Mouse (Mus musculus): ENCODE data around the gene Mast4.

The Mast4 gene

DNA sequence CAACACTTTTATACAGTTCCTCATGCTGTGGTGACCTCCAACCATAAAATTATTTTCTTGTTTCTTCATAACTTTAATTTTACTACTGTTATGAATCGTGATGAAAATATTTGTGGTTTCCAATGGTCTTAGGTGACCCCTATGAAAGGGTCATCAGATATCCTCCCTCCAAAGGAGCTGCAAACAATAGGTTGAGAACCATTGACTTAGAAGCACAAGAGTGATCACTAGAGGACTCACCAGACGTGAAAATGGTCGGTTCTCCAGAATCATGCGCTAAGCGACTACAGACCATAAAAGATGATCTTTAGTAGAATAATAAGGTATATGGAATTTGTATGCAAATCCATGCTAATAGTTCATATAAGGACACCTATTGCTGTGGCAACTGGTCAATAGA, 644.1 kb downstream of the Mast4 start:
- no peak for DNase-seq (ENCODE audit: low spot score)

DNA sequence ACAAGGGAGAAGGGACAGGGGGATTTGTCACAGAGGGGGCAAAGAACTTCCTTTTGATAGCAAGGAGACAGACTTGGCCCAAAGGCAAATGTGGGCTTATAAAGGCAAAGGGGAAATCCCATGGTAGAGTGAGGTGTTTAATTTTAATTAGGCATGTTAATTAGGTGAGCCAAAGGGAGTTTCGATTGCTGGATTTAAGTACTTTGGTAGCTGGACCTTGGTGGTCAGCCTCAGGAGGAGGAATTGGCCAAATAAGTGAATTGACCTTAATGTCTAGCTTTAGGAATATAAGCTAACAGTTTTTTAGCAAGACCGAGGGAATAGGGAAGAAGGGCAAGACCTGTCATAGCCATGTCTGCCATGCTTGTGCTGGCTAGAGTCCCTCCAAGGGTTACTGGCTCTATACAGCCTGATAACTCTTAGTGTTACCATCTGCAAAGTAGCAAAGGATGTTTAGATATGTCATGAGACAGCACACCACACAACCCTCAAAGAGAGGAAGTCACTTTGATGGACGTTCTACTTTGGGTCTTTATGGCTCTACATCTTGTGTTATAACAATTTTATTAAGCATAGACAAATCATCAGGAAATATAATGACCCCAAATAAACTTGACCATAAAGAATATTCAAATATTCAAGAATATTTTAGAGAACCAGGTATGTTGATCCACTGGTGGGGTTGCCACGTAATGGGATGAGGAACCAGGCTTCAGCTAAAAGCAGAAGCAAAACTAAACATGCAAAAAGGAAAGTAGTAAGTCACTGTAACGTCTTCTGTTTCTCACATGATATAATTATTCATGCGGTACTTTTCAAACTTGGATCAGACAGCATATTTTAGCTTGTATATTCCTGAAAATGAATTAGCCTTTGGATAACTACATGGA, 644.9 kb downstream of the Mast4 start:
- DNase-seq (ENCODE audit: low spot score) = no peak

DNA sequence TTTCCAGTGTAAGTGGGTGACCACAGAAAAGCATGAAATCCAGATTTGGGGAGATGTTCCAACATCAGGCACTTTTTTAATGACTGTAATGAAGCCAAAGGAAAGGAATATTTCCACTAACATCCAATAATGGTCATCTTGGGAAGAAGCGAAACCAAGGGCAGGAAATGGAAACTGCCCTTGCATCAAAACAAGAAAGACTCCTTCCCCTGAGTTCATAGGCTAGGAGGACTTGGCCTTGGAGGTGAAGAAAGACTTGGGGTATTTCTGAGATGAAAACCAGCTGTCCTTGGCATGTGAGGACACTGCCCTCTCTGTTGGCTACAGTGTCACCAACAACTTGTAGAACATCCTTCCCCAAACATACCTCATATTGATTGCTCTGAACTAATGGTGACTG, 646.2 kb downstream of the Mast4 start:
- no peak for DNase-seq (ENCODE audit: low spot score)

DNA sequence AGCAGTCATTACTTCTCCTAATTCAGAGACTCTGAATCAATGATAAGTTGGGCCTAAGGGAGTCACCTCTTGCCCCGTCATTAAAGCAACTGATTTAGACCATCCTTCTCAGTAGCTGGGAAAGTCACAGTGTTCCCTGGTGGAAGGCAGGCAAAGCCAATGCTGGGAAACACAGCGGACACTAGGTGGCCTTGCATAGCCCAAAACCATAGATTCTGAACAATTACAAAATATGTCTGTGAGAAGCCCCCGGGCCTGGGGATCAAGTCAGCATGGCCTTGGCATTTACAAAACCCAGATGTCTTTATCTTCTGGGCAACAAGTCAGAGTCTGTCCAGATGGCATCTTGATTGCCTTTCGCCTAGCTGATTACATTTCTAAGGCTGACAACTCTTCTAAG, 649.4 kb downstream of the Mast4 start:
- DNase-seq (ENCODE audit: low spot score) = no peak
